Mouse (Mus musculus) ES-Bruce4 (cell line): Measurements from ENCODE around the gene Telo2.

ENCODE experiments used
- CTCF ChIP-seq: IDR thresholded peaks from one replicate; pipeline ENCODE4 v1.8.1; 2011; ENCODE audit warnings: low read depth, low read length
- EP300 ChIP-seq: IDR thresholded peaks from 2 replicates; pipeline ENCODE4 v1.6.1; 2011; ENCODE audit warnings: low read depth, low read length; ENCODE audit not compliant: insufficient read depth
- POLR2A ChIP-seq: IDR thresholded peaks from one replicate; pipeline ENCODE4 v1.8.1; 2011; ENCODE audit warnings: low read length; ENCODE audit not compliant: insufficient read depth

DNA sequence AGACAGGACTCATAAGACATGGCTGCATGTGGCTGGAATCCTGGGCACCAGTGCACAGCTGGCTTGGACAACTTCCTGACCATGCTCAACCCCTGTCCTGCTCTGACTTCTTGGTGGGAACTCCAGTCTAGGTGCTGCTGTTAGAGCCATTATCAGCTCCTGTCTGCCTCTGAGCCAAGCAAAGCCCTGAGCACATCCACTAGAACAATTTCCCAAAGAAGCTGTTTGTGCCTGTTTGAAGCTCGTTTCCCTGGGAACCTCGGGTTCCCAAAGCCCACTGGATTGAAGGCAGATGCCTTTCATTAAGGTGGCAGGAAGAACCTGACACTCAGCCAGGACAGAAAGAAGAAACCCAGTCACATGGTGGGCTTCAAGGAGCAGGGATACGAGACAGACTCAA lies 4.6 kb upstream of the Telo2 start, which contains the start of gene Ptx4:
- no peak for TF ChIP-seq CTCF
- no peak for TF ChIP-seq POLR2A
- TF ChIP-seq EP300, result no peak
